Mouse (Mus musculus) MEL (cell line): ENCODE measurements around the gene Sec11a. TPM values are rescaled to one million over a fixed set of nuclear protein-coding genes. Genes with fewer than 3 reads are reported as not detected.

Source experiments
- DNase-seq: peaks from one replicate; pipeline ENCODE4 v3.0.0; 2011; ENCODE audit warnings: low read depth, low spot score
- H3K27ac ChIP-seq: 2 replicates; pipeline ENCODE4 v1.5.1; 2012; ENCODE audit warnings: low read depth, mild to moderate bottlenecking, control low read depth, low read length, moderate library complexity; ENCODE audit not compliant: control insufficient read depth
- H3K27me3 ChIP-seq, 2 experiments: fragments of 150-350 bp in 1 of 2; sonication (generic) in 1 of 2; 2 replicates each; pipeline ENCODE4 v1.6.1; 2012; ENCODE audit warnings: low read length in 2 of 2, mild to moderate bottlenecking in 2 of 2, improper control_type of control experiment in 1 of 2, moderate library complexity in 1 of 2; ENCODE audit not compliant: insufficient read depth in 2 of 2, control insufficient read depth in 1 of 2
- H3K36me3 ChIP-seq, 2 experiments: 2 replicates each; pipeline ENCODE4 v1.6.1; 2012 to 2014; ENCODE audit warnings: low read length in 2 of 2, improper control_type of control experiment in 1 of 2, inconsistent platforms in 1 of 2, mild to moderate bottlenecking in 1 of 2; ENCODE audit not compliant: insufficient read depth in 2 of 2, control insufficient read depth in 1 of 2
- H3K4me1 ChIP-seq, 2 experiments: fragments of 150-350 bp in 1 of 2; sonication (generic) in 1 of 2; 2 replicates each; pipeline ENCODE4 v1.6.1; 2012; ENCODE audit warnings: low read length in 2 of 2, improper control_type of control experiment in 1 of 2, mild to moderate bottlenecking in 1 of 2; ENCODE audit not compliant: insufficient read depth in 2 of 2, control insufficient read depth in 1 of 2
- H3K4me3 ChIP-seq, 2 experiments: fragments of 150-350 bp in 1 of 2; sonication (generic) in 1 of 2; 2 replicates each; pipeline ENCODE4 v1.5.1; 2012; ENCODE audit warnings: low read depth in 2 of 2, low read length in 2 of 2, mild to moderate bottlenecking in 2 of 2, moderate library complexity in 2 of 2, control low read depth in 1 of 2, improper control_type of control experiment in 1 of 2; ENCODE audit not compliant: control insufficient read depth in 1 of 2, insufficient read depth in 1 of 2
- H3K79me2 ChIP-seq: 2 replicates; pipeline ENCODE4 v1.6.1; 2012; ENCODE audit warnings: mild to moderate bottlenecking, low read length, moderate library complexity; ENCODE audit not compliant: control insufficient read depth, poor library complexity, insufficient read depth
- H3K9ac ChIP-seq: 2 replicates; pipeline ENCODE4 v1.6.1; 2012; ENCODE audit warnings: low read depth, mild to moderate bottlenecking, control low read depth, low read length, moderate library complexity; ENCODE audit not compliant: control insufficient read depth, poor library complexity, severe bottlenecking
- H3K9me3 ChIP-seq: fragments of 150-350 bp; sonication (generic); replicated peaks from 2 replicates; pipeline ENCODE4 v1.6.1; 2012; ENCODE audit warnings: mild to moderate bottlenecking, low read length, improper control_type of control experiment, moderate library complexity; ENCODE audit not compliant: insufficient read depth
- BHLHE40 ChIP-seq: IDR thresholded peaks from 2 replicates; pipeline ENCODE4 v1.6.1; 2012; ENCODE audit warnings: low read depth, mild to moderate bottlenecking, inconsistent platforms, low read length, improper control_type of control experiment, borderline replicate concordance
- CTCF ChIP-seq, 3 experiments: IDR thresholded peaks in 2 of 3; conservative IDR thresholded peaks in 1 of 3; 2 replicates each; pipeline ENCODE4 v1.5.1; 2011 to 2012; ENCODE audit warnings: low read length in 3 of 3, low read depth in 2 of 3, mild to moderate bottlenecking in 2 of 3, improper control_type of control experiment in 1 of 3, inconsistent platforms in 1 of 3, mixed read lengths in 1 of 3, moderate library complexity in 1 of 3; ENCODE audit not compliant: control insufficient read depth in 1 of 3, insufficient read depth in 1 of 3, poor library complexity in 1 of 3, severe bottlenecking in 1 of 3
- E2F4 ChIP-seq: IDR thresholded peaks from 2 replicates; pipeline ENCODE4 v1.6.1; 2011; ENCODE audit warnings: low read depth, low read length, improper control_type of control experiment, borderline replicate concordance
- EP300 ChIP-seq, 2 experiments: IDR thresholded peaks; 2 replicates each; pipeline ENCODE4 v1.6.1; 2011; ENCODE audit warnings: improper control_type of control experiment in 2 of 2, low read length in 2 of 2, low read depth in 1 of 2, mild to moderate bottlenecking in 1 of 2
- ETS1 ChIP-seq: IDR thresholded peaks from 2 replicates; pipeline ENCODE4 v1.6.1; 2012; ENCODE audit warnings: low read depth, mild to moderate bottlenecking, inconsistent platforms, low read length, improper control_type of control experiment, moderate library complexity
- GABPA ChIP-seq: IDR thresholded peaks from 2 replicates; pipeline ENCODE4 v1.6.1; 2012; ENCODE audit warnings: low read depth, mild to moderate bottlenecking, inconsistent platforms, low read length, improper control_type of control experiment, moderate library complexity
- MXI1 ChIP-seq: IDR thresholded peaks from 2 replicates; pipeline ENCODE4 v1.6.1; 2011; ENCODE audit warnings: mild to moderate bottlenecking, low read depth, low read length, improper control_type of control experiment
- NELFE ChIP-seq: IDR thresholded peaks from 2 replicates; pipeline ENCODE4 v1.6.1; 2011; ENCODE audit warnings: low read depth, low read length, improper control_type of control experiment
- NRF1 ChIP-seq: IDR thresholded peaks from 2 replicates; pipeline ENCODE4 v1.6.1; 2014; ENCODE audit warnings: low read depth, mild to moderate bottlenecking, inconsistent platforms, low read length, improper control_type of control experiment, moderate library complexity; ENCODE audit not compliant: poor library complexity, insufficient read depth, severe bottlenecking
- RCOR1 ChIP-seq: IDR thresholded peaks from 2 replicates; pipeline ENCODE4 v1.6.1; 2012; ENCODE audit warnings: low read depth, mild to moderate bottlenecking, inconsistent platforms, low read length, improper control_type of control experiment
- SMC3 ChIP-seq: IDR thresholded peaks from 2 replicates; pipeline ENCODE4 v1.6.1; 2011; ENCODE audit warnings: low read depth, low read length, improper control_type of control experiment
- TBP ChIP-seq: IDR thresholded peaks from 2 replicates; pipeline ENCODE4 v1.8.0; 2011; ENCODE audit warnings: low read depth, low read length, improper control_type of control experiment
- TCF12 ChIP-seq: IDR thresholded peaks from 2 replicates; pipeline ENCODE4 v1.6.1; 2014; ENCODE audit warnings: low read depth, mild to moderate bottlenecking, inconsistent platforms, low read length, improper control_type of control experiment, moderate library complexity
- UBTF ChIP-seq: IDR thresholded peaks from 2 replicates; pipeline ENCODE4 v1.6.1; 2012; ENCODE audit warnings: low read depth, mild to moderate bottlenecking, inconsistent platforms, low read length, improper control_type of control experiment, moderate library complexity, borderline replicate concordance; ENCODE audit not compliant: insufficient read depth
- USF2 ChIP-seq, 2 experiments: IDR thresholded peaks; 2 replicates each; pipeline ENCODE4 v1.6.1; 2011 to 2012; ENCODE audit warnings: improper control_type of control experiment in 2 of 2, low read length in 2 of 2, borderline replicate concordance in 1 of 2, inconsistent platforms in 1 of 2, low read depth in 1 of 2, mild to moderate bottlenecking in 1 of 2; ENCODE audit not compliant: insufficient read depth in 1 of 2
- ZKSCAN1 ChIP-seq: IDR thresholded peaks from 2 replicates; pipeline ENCODE4 v1.6.1; 2012; ENCODE audit warnings: low read depth, mild to moderate bottlenecking, inconsistent platforms, low read length, improper control_type of control experiment, moderate library complexity
- ZNF384 ChIP-seq: IDR thresholded peaks from 2 replicates; pipeline ENCODE4 v1.6.1; 2012; ENCODE audit warnings: low read depth, mild to moderate bottlenecking, inconsistent platforms, low read length, improper control_type of control experiment
- polyA plus RNA-seq, 2 experiments: library from polyadenylated mRNA; stranded (reverse) in 1 of 2; unstranded in 1 of 2; fragments of >175 nt in 1 of 2; fragments of >200 nt in 1 of 2; gene quantifications; 2 replicates each; pipeline versions ENCODE4 v1.2.1 to v1.2.4; 2012; ENCODE audit warnings: low replicate concordance in 2 of 2, low read depth in 1 of 2; ENCODE audit not compliant: insufficient read length in 2 of 2, insufficient read depth in 1 of 2, missing spikeins in 1 of 2
- total RNA-seq: library from RNA; depleted of rRNA; stranded (reverse); fragments of 300-350 nt; gene quantifications from 2 replicates; pipeline ENCODE4 v1.2.3, GENCODE M21; 2012

The Sec11a gene
- total and polyA plus RNA-seq, 3 experiments, result 114 to 144 TPM; not detected in 1

- Histone ChIP-seq H3K4me1 (peaks cover 2% of the 10 kb centered on the region in 2 experiments; a peak in 1 of 4 replicates), H3K9ac (no peak overlapping the region), H3K9me3 (no peaks in the 10 kb centered on the region), H3K79me2 (no peaks in the 10 kb centered on the region), H3K27me3 (0 out of 4 replicates have a peak, but pooled peaks cover 0 to 2% of the 10 kb centered on the region in 2 experiments), H3K4me3 (no peak overlapping the region), H3K27ac (no peak overlapping the region), H3K36me3 (no peaks in the 10 kb centered on the region; a peak in 1 of 4 replicates)
- DNase-seq, result peak; percentile 28
- TF ChIP-seq E2F4, result no peak
- TF ChIP-seq SMC3, result no peak
- no peak for TF ChIP-seq ZKSCAN1
- TF ChIP-seq EP300 (IDR thresholded peaks at IDR 0.05; ENCODE audit: low read depth in 1 of 2, low read length in 2 of 2), result peak in 1 of 2 experiments; percentile 30; a peak in 1 of 4 replicates
- TF ChIP-seq TCF12, result 0 out of 2 replicates have a peak, but pooled peaks have one; percentile 36
- peak; percentile 52; the same call in 1 of the 2 replicates for TF ChIP-seq RCOR1
These were observed 11.4 kb upstream of the Sec11a start for GRCm38 (mm10) chr7:80959003-80959402.

- Histone ChIP-seq H3K27ac (no peak overlapping the region), H3K27me3 (no peaks in the 10 kb centered on the region), H3K9ac (no peak overlapping the region), H3K36me3 (no peaks in the 10 kb centered on the region; a peak in 1 of 4 replicates), H3K9me3 (no peaks in the 10 kb centered on the region), H3K79me2 (no peaks in the 10 kb centered on the region), H3K4me1 (peaks cover 2% of the 10 kb centered on the region in 2 experiments; a peak in 1 of 4 replicates), H3K4me3 (no peak overlapping the region)
- TF ChIP-seq TBP (no peak), RCOR1 (no peak), USF2 (IDR thresholded peaks at IDR 0.05; ENCODE audit: borderline replicate concordance in 1 of 2, insufficient read depth in 1 of 2, low read depth in 1 of 2, low read length in 2 of 2) (no peak), GABPA (no peak), CTCF (IDR thresholded peaks at IDR 0.05 in 2 of 3, conservative IDR thresholded peaks at IDR 0.05 in 1 of 3; ENCODE audit: control insufficient read depth in 1 of 3, insufficient read depth in 1 of 3, low read depth in 2 of 3, low read length in 3 of 3, poor library complexity in 1 of 3, severe bottlenecking in 1 of 3) (no peak), BHLHE40 (no peak), TCF12 (no peak), ZNF384 (no peak), NELFE (no peak), NRF1 (no peak), UBTF (no peak), ZKSCAN1 (no peak), MXI1 (no peak), SMC3 (no peak), ETS1 (no peak)
- DNase-seq, result no peak
These were observed 9.3 kb upstream of the Sec11a start for GRCm38 (mm10) chr7:80956891-80957290.
